Mouse (Mus musculus) midbrain, embryonic 13.5 days (tissue): ENCODE results near the gene Egfl8. TPM values are rescaled to one million over a fixed set of nuclear protein-coding genes. Genes with fewer than 3 reads are reported as not detected.

Experiments used
- ATAC-seq: fragments of 200-750 bp; cut with Nextera tagmentation; 2 replicates; pipeline ENCODE4 v1.8.0; 2017; ENCODE audit warnings: mild to moderate bottlenecking, moderate TSS enrichment, moderate library complexity
- H3K27ac ChIP-seq: fragments of 300-500 bp; sonication (generic); 2 replicates; pipeline ENCODE4 v1.5.1; 2015; ENCODE audit warnings: inconsistent platforms, mild to moderate bottlenecking, moderate library complexity
- H3K27me3 ChIP-seq: fragments of 300-500 bp; sonication (generic); 2 replicates; pipeline ENCODE4 v1.6.1; 2015; ENCODE audit warnings: mild to moderate bottlenecking, inconsistent platforms
- H3K36me3 ChIP-seq: fragments of 300-500 bp; sonication (generic); 2 replicates; pipeline ENCODE4 v1.6.1; 2015; ENCODE audit warnings: mild to moderate bottlenecking, inconsistent platforms
- H3K4me1 ChIP-seq: fragments of 300-500 bp; sonication (generic); replicated peaks from 2 replicates; pipeline ENCODE4 v1.6.1; 2015; ENCODE audit warnings: inconsistent platforms
- H3K4me2 ChIP-seq: fragments of 300-500 bp; sonication (generic); replicated peaks from 2 replicates; pipeline ENCODE4 v1.6.1; 2015; ENCODE audit warnings: moderate library complexity, mild to moderate bottlenecking, inconsistent platforms
- H3K4me3 ChIP-seq: fragments of 300-500 bp; sonication (generic); replicated peaks from 2 replicates; pipeline ENCODE4 v1.5.1; 2015; ENCODE audit warnings: mild to moderate bottlenecking, inconsistent platforms
- H3K9ac ChIP-seq: fragments of 300-500 bp; sonication (generic); replicated peaks from 2 replicates; pipeline ENCODE4 v1.6.1; 2015; ENCODE audit warnings: mild to moderate bottlenecking, inconsistent platforms
- H3K9me3 ChIP-seq: fragments of 300-500 bp; sonication (generic); 2 replicates; pipeline ENCODE4 v1.6.1; 2016; ENCODE audit warnings: mild to moderate bottlenecking, inconsistent platforms
- WGBS: fragments of 180-500 bp; shearing (Covaris S2); methylation state at CpG from one replicate; pipeline ENCODE4 v1.1.7; 2015; 5-methylcytosine and 5-hydroxymethylcytosine counted together
- polyA plus RNA-seq: library from polyadenylated mRNA; unstranded; fragments of >200 nt; fragmentation: Nextera tagmentation; extraction: Ambion mirVana; gene quantifications from 2 replicates; pipeline ENCODE4 v1.2.1, GENCODE M21; 2015

The Egfl8 gene
- polyA plus RNA-seq, 1 experiment from 2014 or later = 6.8 TPM

GRCm38 (mm10) chr17:34646906-34647787, 31.4 kb upstream of the Egfl8 start, which contains the start of gene Atf6b:
Gene Atf6b, plus strand, starts transcription at chr17:34647146.
- peak; percentile 96 for ATAC-seq
- H3K36me3 ChIP-seq = peaks cover 32% of the 10 kb centered on the region
- peaks cover 31% of the 10 kb centered on the region for H3K4me1 ChIP-seq
- H3K9me3 ChIP-seq = no peaks in the 10 kb centered on the region
- no peaks in the 10 kb centered on the region for H3K27me3 ChIP-seq
- H3K4me2 ChIP-seq = peak within 1 kb of the TSS; percentile 91
- H3K4me3 ChIP-seq = peak within 1 kb of the TSS; percentile 97
- 1% methylated on average over 64 of the region's 66 CpGs for WGBS
- H3K27ac ChIP-seq = peak within 1 kb of the TSS; percentile 86
- peak within 1 kb of the TSS; percentile 98 for H3K9ac ChIP-seq

- Histone ChIP-seq H3K9me3 (no peaks in the 10 kb centered on the region), H3K4me3 (peak overlapping the region; percentile 97), H3K27ac (no peak overlapping the region), H3K27me3 (no peaks in the 10 kb centered on the region), H3K36me3 (peaks cover 20% of the 10 kb centered on the region), H3K4me1 (peaks cover 37% of the 10 kb centered on the region), H3K9ac (0 out of 2 replicates have a peak overlapping the region, but pooled peaks have one; percentile 72), H3K4me2 (peak overlapping the region; percentile 91)
- ATAC-seq = no peak
- WGBS = 90% methylated on average over 30 of the region's 30 CpGs
These were observed 30.2 kb upstream of the Egfl8 start for GRCm38 (mm10) chr17:34645831-34646511.

- Histone ChIP-seq H3K27me3 (no peaks in the 10 kb centered on the region), H3K4me2 (peak overlapping the region; percentile 91), H3K4me1 (peaks cover 43% of the 10 kb centered on the region), H3K4me3 (peak overlapping the region; percentile 62), H3K27ac (peak overlapping the region; percentile 65; the same call in 1 of the 2 replicates), H3K36me3 (peaks cover 14% of the 10 kb centered on the region), H3K9me3 (no peaks in the 10 kb centered on the region), H3K9ac (peak overlapping the region; percentile 72)
- no peak for ATAC-seq
- WGBS = 50% methylated on average over 10 of the region's 10 CpGs
These were observed 29.6 kb upstream of the Egfl8 start for GRCm38 (mm10) chr17:34645256-34645829.

- peaks cover 47% of the 10 kb centered on the region for H3K4me1 ChIP-seq
- peak; percentile 67 for ATAC-seq
- no peaks in the 10 kb centered on the region for H3K9me3 ChIP-seq
- whole genome bisulfite sequencing = 1% methylated on average over 16 of the region's 16 CpGs
- H3K27ac ChIP-seq = peak within 1 kb of the TSS; percentile 65
- peak within 1 kb of the TSS; percentile 62 for H3K4me3 ChIP-seq
- peak within 1 kb of the TSS; percentile 91 for H3K4me2 ChIP-seq
- peaks cover 6% of the 10 kb centered on the region for H3K36me3 ChIP-seq
- peak within 1 kb of the TSS; percentile 72 for H3K9ac ChIP-seq
- no peaks in the 10 kb centered on the region for H3K27me3 ChIP-seq
These were observed 28.8 kb upstream of the Egfl8 start, which contains the start of gene Fkbpl for GRCm38 (mm10) chr17:34644608-34645007. Gene Fkbpl, plus strand, starts transcription at chr17:34644764.

GRCm38 (mm10) chr17:34643944-34644343, 28.2 kb upstream of the Egfl8 start:
- no peak for ATAC-seq
- no peaks in the 10 kb centered on the region for H3K36me3 ChIP-seq
- no peak overlapping the region for H3K27ac ChIP-seq
- no peaks in the 10 kb centered on the region for H3K9me3 ChIP-seq
- H3K4me3 ChIP-seq = no peak overlapping the region
- H3K9ac ChIP-seq = no peak overlapping the region
- H3K4me2 ChIP-seq = no peak overlapping the region
- peaks cover 48% of the 10 kb centered on the region for H3K4me1 ChIP-seq
- 84% methylated on average over 10 of the region's 10 CpGs for WGBS
- H3K27me3 ChIP-seq = no peaks in the 10 kb centered on the region

- WGBS = 95% methylated on average over 4 of the region's 4 CpGs
- no peaks in the 10 kb centered on the region for H3K9me3 ChIP-seq
- ATAC-seq = no peak
These were observed 27.6 kb upstream of the Egfl8 start for GRCm38 (mm10) chr17:34643379-34643778.

GRCm38 (mm10) chr17:34641945-34642344, 26.2 kb upstream of the Egfl8 start:
- Histone ChIP-seq H3K27ac (no peak overlapping the region), H3K4me1 (peaks cover 35% of the 10 kb centered on the region), H3K4me3 (no peak overlapping the region), H3K9ac (no peak overlapping the region), H3K9me3 (no peaks in the 10 kb centered on the region), H3K27me3 (no peaks in the 10 kb centered on the region), H3K36me3 (no peaks in the 10 kb centered on the region), H3K4me2 (no peak overlapping the region)
- WGBS = 90% methylated on average over 3 of the region's 3 CpGs
- ATAC-seq = no peak

More at GRCm38 (mm10) chr17:34643379-34643778, 27.6 kb upstream of the Egfl8 start:
- Histone ChIP-seq H3K9ac (no peak overlapping the region), H3K4me2 (no peak overlapping the region), H3K4me1 (peaks cover 45% of the 10 kb centered on the region), H3K27ac (no peak overlapping the region), H3K4me3 (no peak overlapping the region), H3K36me3 (no peaks in the 10 kb centered on the region), H3K27me3 (no peaks in the 10 kb centered on the region)

- peak overlapping the region; percentile 34 for H3K9ac ChIP-seq
- H3K9me3 ChIP-seq = no peaks in the 10 kb centered on the region
- 11% methylated on average over 11 of the region's 11 CpGs for WGBS
- peak overlapping the region; percentile 82 for H3K27ac ChIP-seq
- H3K27me3 ChIP-seq = no peaks in the 10 kb centered on the region; the same call in 1 of the 2 replicates
- no peak overlapping the region for H3K4me2 ChIP-seq
- H3K4me3 ChIP-seq = no peak overlapping the region
- peak; percentile 32; the same call in 1 of the 2 replicates for ATAC-seq
- no peaks in the 10 kb centered on the region for H3K36me3 ChIP-seq
- H3K4me1 ChIP-seq = peaks cover 29% of the 10 kb centered on the region
These were observed 25.2 kb upstream of the Egfl8 start for GRCm38 (mm10) chr17:34640778-34641601.

- H3K36me3 ChIP-seq = no peaks in the 10 kb centered on the region
- 0 out of 2 replicates have a peak overlapping the region, but pooled peaks have one; percentile 12 for H3K27ac ChIP-seq
These were observed 23.9 kb upstream of the Egfl8 start for GRCm38 (mm10) chr17:34639461-34640255.

GRCm38 (mm10) chr17:34637459-34637858, 21.7 kb upstream of the Egfl8 start:
- no peaks in the 10 kb centered on the region for H3K36me3 ChIP-seq
- peaks cover 7% of the 10 kb centered on the region for H3K27me3 ChIP-seq
- no peak overlapping the region for H3K27ac ChIP-seq
- ATAC-seq = no peak
- peaks cover 18% of the 10 kb centered on the region for H3K4me1 ChIP-seq
- WGBS = 71% methylated on average over 3 of the region's 3 CpGs
- H3K9me3 ChIP-seq = no peaks in the 10 kb centered on the region
- no peak overlapping the region for H3K4me2 ChIP-seq
- no peak overlapping the region for H3K4me3 ChIP-seq
- H3K9ac ChIP-seq = no peak overlapping the region

More at GRCm38 (mm10) chr17:34639461-34640255, 23.9 kb upstream of the Egfl8 start:
- Histone ChIP-seq H3K4me2 (no peak overlapping the region), H3K27me3 (no peaks in the 10 kb centered on the region; the same call in 1 of the 2 replicates), H3K9me3 (no peaks in the 10 kb centered on the region), H3K4me1 (peaks cover 17% of the 10 kb centered on the region), H3K4me3 (no peak overlapping the region), H3K9ac (0 out of 2 replicates have a peak overlapping the region, but pooled peaks have one; percentile 34)
- 84% methylated on average over 7 of the region's 7 CpGs for WGBS
- no peak for ATAC-seq
